In the genomic region with DNA sequence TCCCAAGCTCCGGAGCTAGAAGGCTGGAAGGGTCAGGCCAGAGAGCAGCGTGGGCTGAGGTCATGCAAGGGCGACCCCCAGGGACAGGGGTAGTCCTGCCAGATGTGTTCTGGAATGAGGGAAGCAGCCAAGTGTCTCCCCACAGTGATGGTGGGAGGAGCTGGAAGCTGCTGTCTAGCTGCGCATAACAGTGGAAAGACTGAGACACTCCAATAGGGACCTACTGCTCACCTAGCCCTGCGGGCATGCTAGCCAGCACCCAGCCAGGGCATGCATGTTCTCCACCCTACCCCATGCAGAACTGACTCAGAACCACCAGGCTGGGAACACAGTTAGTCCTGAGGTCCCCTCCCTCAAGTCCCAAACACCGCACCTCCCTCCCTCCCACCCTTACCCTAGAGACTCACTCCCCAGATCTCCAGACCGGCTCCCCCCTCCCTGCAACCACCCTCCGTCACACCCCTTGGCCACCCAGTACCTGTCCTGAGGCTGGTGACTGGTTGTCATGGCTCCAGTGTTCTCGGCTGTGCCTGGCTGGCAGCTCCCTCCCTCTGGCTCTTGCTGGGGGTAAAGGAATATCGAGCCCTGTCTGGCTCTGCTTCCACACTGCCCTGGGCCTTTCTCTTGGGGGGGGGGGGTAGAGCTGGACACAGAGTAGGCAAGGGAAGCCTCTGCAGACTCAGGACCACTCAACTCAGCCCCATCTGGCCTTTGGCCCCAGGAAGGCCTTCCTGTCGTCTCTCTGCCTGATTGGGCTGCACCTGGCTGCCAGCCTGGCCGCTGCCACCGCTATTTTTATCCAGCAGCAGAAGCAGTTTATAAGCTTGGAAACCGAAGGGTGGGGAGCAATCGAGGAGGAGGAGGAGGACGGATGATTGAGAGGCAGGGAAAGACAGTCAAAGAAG, we compare ENCODE assay signal across 8 mouse cellular contexts. TPM values are rescaled to one million over a fixed set of nuclear protein-coding genes. Genes with fewer than 3 reads are reported as not detected.
DNase-seq lines count a peak whose midpoint lies in the region; ATAC-seq and TF ChIP-seq lines count a peak whose summit lies in the region.

No protein-coding gene starts in this region.

- peak; percentile 61 for DNase-seq in kidney, adult 11 months
- no peak for DNase-seq in kidney, adult 8-10 months
- peak; percentile 34 for DNase-seq in adipocyte (ENCODE audit: low spot score)
- DNase-seq in gastrocnemius, postnatal 10 days, result peak; percentile 75
- no peak for DNase-seq in liver, embryonic 14.5 days (ENCODE audit: low read depth in 3 of 3, low spot score in 3 of 3)
- DNase-seq in Muller cell, postnatal 12 days (ENCODE audit: inconsistent ontology term), result no peak

- peaks cover 49% of the 10 kb centered on the region for H3K4me1 ChIP-seq in hindbrain, embryonic 15.5 days (replicated peaks)
- H3K4me1 ChIP-seq in liver, embryonic 14.5 days (replicated peaks; ENCODE audit: control insufficient read depth in 2 of 2, insufficient read depth in 2 of 2, low read length in 1 of 2), result peaks cover 25 to 29% of the 10 kb centered on the region in 2 experiments

- H3K27me3 ChIP-seq in hindbrain, embryonic 15.5 days, result no peaks in the 10 kb centered on the region
- no peaks in the 10 kb centered on the region for H3K27me3 ChIP-seq in liver, embryonic 14.5 days (ENCODE audit: control insufficient read depth, insufficient read depth, low read length)

- no peaks in the 10 kb centered on the region for H3K9me3 ChIP-seq in hindbrain, embryonic 15.5 days
- no peaks in the 10 kb centered on the region; the same call in 1 of the 2 replicates for H3K9me3 ChIP-seq in liver, embryonic 14.5 days (ENCODE audit: control insufficient read depth, low read length)

- no peak for TF ChIP-seq CTCF in liver, embryonic 14.5 days (IDR thresholded peaks at IDR 0.05; ENCODE audit: low read depth)

- H3K9ac ChIP-seq in hindbrain, embryonic 15.5 days, result no peak overlapping the region
- H3K9ac ChIP-seq in liver, embryonic 14.5 days (replicated peaks), result peak overlapping the region; percentile 92

- WGBS in hindbrain, embryonic 15.5 days, result 52% methylated on average over 16 of the region's 16 CpGs
- 52% methylated on average over 16 of the region's 16 CpGs for WGBS in liver, embryonic 14.5 days (ENCODE audit: insufficient replicate concordance)

- no peak for TF ChIP-seq EP300 in liver, embryonic 14.5 days (IDR thresholded peaks at IDR 0.05; ENCODE audit: low read depth)

- no peak; the same call in 1 of the 2 replicates for ATAC-seq in hindbrain, embryonic 15.5 days (ENCODE audit: low FRiP score, low read depth)
- ATAC-seq in liver, embryonic 14.5 days (ENCODE audit: insufficient read depth), result no peak
- no peak for ATAC-seq in activated CD4-positive, CD25-positive, alpha-beta regulatory T cell, adult 4 months

- H3K4me3 ChIP-seq in hindbrain, embryonic 15.5 days, result no peak overlapping the region
- peak overlapping the region; percentile 91 to 96 for H3K4me3 ChIP-seq in liver, embryonic 14.5 days (ENCODE audit: insufficient read depth in 1 of 2, low read depth in 2 of 2, low read length in 2 of 2)

- H3K4me2 ChIP-seq in hindbrain, embryonic 15.5 days, result peak overlapping the region; percentile 30
- H3K4me2 ChIP-seq in liver, embryonic 14.5 days (ENCODE audit: low read depth), result peak overlapping the region; percentile 95

- no peak overlapping the region for H3K27ac ChIP-seq in hindbrain, embryonic 15.5 days (replicated peaks)
- peak overlapping the region; percentile 90 for H3K27ac ChIP-seq in liver, embryonic 14.5 days

- no peaks in the 10 kb centered on the region for H3K36me3 ChIP-seq in hindbrain, embryonic 15.5 days
- H3K36me3 ChIP-seq in liver, embryonic 14.5 days (replicated peaks; ENCODE audit: control insufficient read depth, insufficient read depth, low read depth), result peaks cover 42% of the 10 kb centered on the region

RNA-seq across cellular contexts. Expression of a gene that starts 7.5 kb away (rescaled TPM):
- 100 to 1,000 TPM in 1 of 2 experiments, 10 to 100 TPM in 1; 97.4 to 114 TPM for total RNA-seq in gastrocnemius, postnatal 10 days (2021)
- 43.7 and 46.4 TPM in 2 replicates for polyA plus RNA-seq in hindbrain, embryonic 15.5 days (2015; fragmentation: Nextera tagmentation; extraction: Ambion mirVana)
- 152 and 218 TPM in 2 replicates for polyA plus RNA-seq in liver, embryonic 14.5 days (2012; rRNA removed)
- polyA plus RNA-seq in liver, embryonic 14.5 days (2014; fragmentation: Nextera tagmentation; extraction: Ambion mirVana), result 177 and 188 TPM in 2 replicates
- polyA plus RNA-seq in activated CD4-positive, CD25-positive, alpha-beta regulatory T cell, adult 4 months (2017; shearing (Covaris generic)), result 10 to 100 TPM; 82.3 to 85.3 TPM

RNA-seq across cellular contexts. Expression of a gene that starts 9.9 kb away (rescaled TPM):
- 10 to 100 TPM; 16.1 to 18.7 TPM for total RNA-seq in gastrocnemius, postnatal 10 days (2021)
- polyA plus RNA-seq in hindbrain, embryonic 15.5 days (2015; fragmentation: Nextera tagmentation; extraction: Ambion mirVana), result not detected in 2 replicates
- 0.10 TPM in 1 of 2 replicates, not detected in the other for polyA plus RNA-seq in liver, embryonic 14.5 days (2012; rRNA removed)
- polyA plus RNA-seq in liver, embryonic 14.5 days (2014; fragmentation: Nextera tagmentation; extraction: Ambion mirVana), result not detected in 2 replicates
- polyA plus RNA-seq in activated CD4-positive, CD25-positive, alpha-beta regulatory T cell, adult 4 months (2017; shearing (Covaris generic)), result not detected

RNA-seq across cellular contexts. Expression of a gene that starts 18.9 kb away (rescaled TPM):
- total RNA-seq in gastrocnemius, postnatal 10 days (2021), result 100 to 1,000 TPM; 900 to 909 TPM
- polyA plus RNA-seq in hindbrain, embryonic 15.5 days (2015; fragmentation: Nextera tagmentation; extraction: Ambion mirVana), result 1,555 and 1,567 TPM in 2 replicates
- polyA plus RNA-seq in liver, embryonic 14.5 days (2012; rRNA removed), result 287 and 369 TPM in 2 replicates
- 531 and 582 TPM in 2 replicates for polyA plus RNA-seq in liver, embryonic 14.5 days (2014; fragmentation: Nextera tagmentation; extraction: Ambion mirVana)
- polyA plus RNA-seq in activated CD4-positive, CD25-positive, alpha-beta regulatory T cell, adult 4 months (2017; shearing (Covaris generic)), result 100 to 1,000 TPM; 836 to 982 TPM

RNA-seq across cellular contexts. Expression of a gene that starts 28.3 kb away (rescaled TPM):
- total RNA-seq in gastrocnemius, postnatal 10 days (2021), result 10 to 100 TPM; 29.9 to 39.3 TPM
- 89.9 and 90.4 TPM in 2 replicates for polyA plus RNA-seq in hindbrain, embryonic 15.5 days (2015; fragmentation: Nextera tagmentation; extraction: Ambion mirVana)
- 27.6 and 29.9 TPM in 2 replicates for polyA plus RNA-seq in liver, embryonic 14.5 days (2012; rRNA removed)
- polyA plus RNA-seq in liver, embryonic 14.5 days (2014; fragmentation: Nextera tagmentation; extraction: Ambion mirVana), result 44.8 and 46.4 TPM in 2 replicates
- polyA plus RNA-seq in activated CD4-positive, CD25-positive, alpha-beta regulatory T cell, adult 4 months (2017; shearing (Covaris generic)), result 10 to 100 TPM; 27.7 to 33.8 TPM

RNA-seq across cellular contexts. Expression of a gene that starts 36.5 kb away (rescaled TPM):
- total RNA-seq in gastrocnemius, postnatal 10 days (2021), result 1 to 10 TPM; 1.3 to 2.3 TPM
- polyA plus RNA-seq in hindbrain, embryonic 15.5 days (2015; fragmentation: Nextera tagmentation; extraction: Ambion mirVana), result 4.8 and 6.4 TPM in 2 replicates
- polyA plus RNA-seq in liver, embryonic 14.5 days (2012; rRNA removed), result 0.62 and 0.65 TPM in 2 replicates
- 0.66 TPM in 2 replicates for polyA plus RNA-seq in liver, embryonic 14.5 days (2014; fragmentation: Nextera tagmentation; extraction: Ambion mirVana)
- 10 to 100 TPM; 28.3 to 50.2 TPM for polyA plus RNA-seq in activated CD4-positive, CD25-positive, alpha-beta regulatory T cell, adult 4 months (2017; shearing (Covaris generic))

Comparison
In these comparisons a context has a peak if more than half of its experiments do, and no peak if none do; other contexts are left out.
1. DNase-seq: peak in kidney, adult 11 months (single experiment), adipocyte (single experiment) and gastrocnemius, postnatal 10 days (single experiment); none in kidney, adult 8-10 months (0 of 2), liver, embryonic 14.5 days (0 of 3) and Muller cell, postnatal 12 days (single experiment).